Mouse (Mus musculus) gastrocnemius, postnatal 14 days (tissue): ENCODE measurements around the gene Efna3. TPM values are rescaled to one million over a fixed set of nuclear protein-coding genes. Genes with fewer than 3 reads are reported as not detected.

Experiments used
- DNase-seq: peaks from one replicate; pipeline ENCODE4 v3.0.0; 2021; ENCODE audit warnings: mixed read lengths
- intact Hi-C: fragments of 180-260 bp; cut with DNase I; formaldehyde crosslinking; loops from one replicate; pipeline ENCODE4 v1.15.1; 2025; ENCODE audit warnings: low total_unique reads
- total RNA-seq, 2 experiments: library from RNA; stranded (reverse); gene quantifications; 2 replicates each; pipeline ENCODE4 v1.2.3; 2021

Gene Efna3
- total RNA-seq, 2 experiments from 2014 or later = not detected

- intact Hi-C loops = loop anchor here (5.0 to 10.0 kb wide), 2 partner anchors 38 to 165 kb away; no protein-coding TSS in a partner anchor
Measured at GRCm38 (mm10) chr3:89319591-89320350, 3.0 kb downstream of the Efna3 start.

GRCm38 (mm10) chr3:89318971-89319590, 3.7 kb downstream of the Efna3 start:
- intact Hi-C loops = loop anchor here (5.0 to 10.0 kb wide), 2 partner anchors 38 to 166 kb away; no protein-coding TSS in a partner anchor
- no peak for DNase-seq

More at GRCm38 (mm10) chr3:89319591-89320350, 3.0 kb downstream of the Efna3 start:
- no peak for DNase-seq

- intact Hi-C loops = loop anchor here (5.0 to 10.0 kb wide), 2 partner anchors 39 to 166 kb away; no protein-coding TSS in a partner anchor
- no peak for DNase-seq
Measured at GRCm38 (mm10) chr3:89318316-89318715, 4.4 kb downstream of the Efna3 start.

GRCm38 (mm10) chr3:89317246-89317645, 5.5 kb downstream of the Efna3 start:
- no peak for DNase-seq
- intact Hi-C loops = loop anchor here (5.0 to 10.0 kb wide), 2 partner anchors 40 to 168 kb away; no protein-coding TSS in a partner anchor

GRCm38 (mm10) chr3:89316833-89317232, 5.9 kb downstream of the Efna3 start:
- peak; percentile 79 for DNase-seq
- intact Hi-C loops = loop anchor here (5.0 to 10.0 kb wide), 2 partner anchors 40 to 168 kb away; no protein-coding TSS in a partner anchor

GRCm38 (mm10) chr3:89315930-89316831, 6.6 kb downstream of the Efna3 start:
- DNase-seq = no peak
- intact Hi-C loops = loop anchor here (5.0 to 10.0 kb wide), 2 partner anchors 41 to 169 kb away; no protein-coding TSS in a partner anchor

GRCm38 (mm10) chr3:89315195-89315929, 7.4 kb downstream of the Efna3 start:
- peak; percentile 84 for DNase-seq
- intact Hi-C loops = loop anchor here (5.0 to 10.0 kb wide), 2 partner anchors 42 to 169 kb away; no protein-coding TSS in a partner anchor

GRCm38 (mm10) chr3:89314791-89315190, 8.0 kb downstream of the Efna3 start:
- intact Hi-C loops = loop anchor here (5.0 to 10.0 kb wide), 2 partner anchors 43 to 170 kb away; no protein-coding TSS in a partner anchor
- no peak for DNase-seq

DNA sequence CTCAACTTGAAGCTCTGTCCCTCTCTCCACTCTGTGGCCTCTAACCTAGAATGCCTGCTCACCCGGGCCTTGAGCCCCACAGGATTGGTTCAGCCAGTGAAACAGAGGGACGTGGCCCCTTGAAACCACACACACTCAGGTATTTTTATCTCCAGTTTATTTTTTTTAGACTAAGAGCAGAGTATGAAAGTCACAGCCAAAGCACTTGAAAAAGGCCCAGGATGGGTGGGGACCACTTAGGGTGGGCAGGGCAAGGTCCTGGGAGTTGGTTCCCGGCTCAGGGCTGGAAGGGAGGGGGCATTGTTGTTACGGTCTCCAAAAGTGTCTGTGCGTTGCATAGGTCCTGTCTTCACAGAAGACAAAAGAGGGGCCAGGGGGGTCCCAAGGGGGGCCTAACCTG, 8.4 kb downstream of the Efna3 start:
- intact Hi-C loops = loop anchor here (10.0 kb wide), 1 partner anchor 170 kb away; no protein-coding TSS in a partner anchor
- DNase-seq = no peak

DNA sequence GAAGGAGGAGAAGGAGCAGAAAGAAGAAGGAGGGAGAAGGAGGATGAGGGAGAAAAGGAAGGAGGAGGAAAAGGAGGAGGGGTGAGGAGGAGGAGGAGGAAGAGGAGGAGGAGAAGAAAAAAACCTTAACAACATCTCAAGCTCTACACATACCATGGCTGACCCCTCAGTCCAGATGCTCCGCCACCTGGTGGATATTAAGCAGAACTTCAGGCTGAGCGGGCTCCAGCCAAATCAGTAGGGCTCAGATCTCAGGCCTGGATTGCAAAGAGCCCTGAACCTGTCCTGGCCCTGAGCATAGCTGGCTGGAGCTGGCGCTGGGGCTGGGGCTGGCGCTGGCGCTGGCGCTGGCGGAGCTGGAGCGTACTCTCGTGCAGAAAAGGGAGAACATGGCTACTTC, 14.7 kb downstream of the Efna3 start:
- intact Hi-C loops = no loop called here
- DNase-seq = peak; percentile 68

DNA sequence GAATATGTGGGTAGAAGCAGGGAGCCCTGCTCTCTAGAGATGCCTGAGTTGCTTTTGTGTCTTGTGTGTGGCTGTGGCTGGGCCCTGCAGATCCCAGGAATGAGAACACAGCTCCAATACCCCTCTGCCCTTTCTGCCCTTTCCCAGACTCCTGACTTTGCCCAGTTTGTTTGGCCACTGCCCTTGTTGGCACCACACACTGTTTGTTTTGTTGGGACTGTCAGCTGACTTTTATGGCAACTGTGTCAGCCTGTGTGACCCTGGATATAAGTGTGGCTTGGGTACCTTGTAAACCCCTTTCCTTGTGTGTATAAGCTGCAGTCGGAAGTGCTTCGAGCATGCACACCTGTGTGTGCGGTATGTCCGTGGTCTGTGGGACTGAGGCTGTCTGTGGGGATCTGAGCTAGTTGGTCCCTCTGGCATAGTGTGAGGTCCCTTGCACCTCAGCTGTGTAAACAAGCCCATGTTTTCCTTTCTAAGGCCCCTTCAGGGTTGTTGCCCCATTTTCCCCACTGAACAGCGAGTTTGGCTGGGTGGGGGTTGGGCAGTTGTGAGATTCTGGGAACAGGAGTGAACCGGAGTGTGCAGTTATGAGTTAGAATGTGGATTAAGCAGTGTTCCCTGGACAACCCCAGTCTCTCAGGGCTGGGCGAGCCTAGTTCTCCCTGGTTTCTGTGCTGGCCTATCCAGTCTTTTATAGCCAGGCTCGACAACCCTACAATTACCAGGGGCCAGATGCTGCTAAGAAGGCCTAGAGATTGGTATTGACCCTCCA, 17.0 kb downstream of the Efna3 start:
- no peak for DNase-seq
- intact Hi-C loops = no loop called here

DNA sequence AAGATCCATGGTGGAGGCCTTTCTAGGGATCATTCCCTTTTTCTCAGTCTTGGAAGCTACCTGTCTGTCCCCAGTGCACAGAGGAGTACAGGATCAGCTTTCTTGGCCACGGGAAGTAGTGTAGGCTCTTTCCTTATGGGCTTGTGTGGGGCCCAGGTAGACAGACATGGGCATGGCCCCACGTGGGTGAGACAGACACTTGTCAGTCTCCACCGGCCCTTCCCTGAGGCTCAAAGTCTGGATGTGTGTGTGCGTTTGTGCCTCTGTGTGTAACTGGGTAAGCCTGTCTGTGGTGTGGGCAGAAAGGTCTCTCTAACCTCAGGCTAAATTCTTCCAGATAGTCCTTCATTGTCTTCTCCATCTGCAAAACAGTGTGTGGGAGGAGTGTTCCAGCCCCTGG, 17.7 kb downstream of the Efna3 start:
- intact Hi-C loops = no loop called here
- no peak for DNase-seq

- intact Hi-C loops = loop anchor here (5.0 kb wide), 1 partner anchor 57 kb away; the partner anchor contains the start of genes Krtcap2 and Trim46
- no peak for DNase-seq
Measured at GRCm38 (mm10) chr3:89304440-89304839, 18.3 kb downstream of the Efna3 start.

GRCm38 (mm10) chr3:89300514-89300913, 22.3 kb downstream of the Efna3 start:
- intact Hi-C loops = loop anchor here (5.0 kb wide), 1 partner anchor 53 kb away; the partner anchor contains the start of genes Krtcap2 and Trim46
- DNase-seq = no peak

- intact Hi-C loops = loop anchor here (5.0 kb wide), 1 partner anchor 53 kb away; the partner anchor contains the start of genes Krtcap2 and Trim46
- DNase-seq = no peak
Measured at GRCm38 (mm10) chr3:89300071-89300470, 22.7 kb downstream of the Efna3 start.

DNA sequence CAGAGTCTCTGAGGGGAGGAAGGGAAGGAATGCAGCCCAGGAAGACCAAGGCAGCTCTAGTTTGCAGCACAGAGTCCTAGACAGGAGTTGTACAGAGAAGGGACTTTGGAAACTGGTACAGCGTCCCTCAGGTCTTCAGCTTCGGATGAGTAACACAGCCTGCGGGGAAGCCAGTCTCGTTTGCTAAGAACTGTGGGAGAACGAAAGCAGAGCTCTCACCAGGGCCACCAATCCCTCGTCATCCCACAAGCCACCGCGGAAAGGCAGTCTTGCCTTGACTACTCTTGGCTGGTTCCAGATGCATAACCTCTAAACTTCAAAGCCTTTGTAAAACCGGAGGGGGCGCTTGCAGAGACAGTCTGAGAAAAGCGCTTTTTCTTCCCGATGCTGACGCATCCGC, 23.3 kb downstream of the Efna3 start:
- DNase-seq = no peak

DNA sequence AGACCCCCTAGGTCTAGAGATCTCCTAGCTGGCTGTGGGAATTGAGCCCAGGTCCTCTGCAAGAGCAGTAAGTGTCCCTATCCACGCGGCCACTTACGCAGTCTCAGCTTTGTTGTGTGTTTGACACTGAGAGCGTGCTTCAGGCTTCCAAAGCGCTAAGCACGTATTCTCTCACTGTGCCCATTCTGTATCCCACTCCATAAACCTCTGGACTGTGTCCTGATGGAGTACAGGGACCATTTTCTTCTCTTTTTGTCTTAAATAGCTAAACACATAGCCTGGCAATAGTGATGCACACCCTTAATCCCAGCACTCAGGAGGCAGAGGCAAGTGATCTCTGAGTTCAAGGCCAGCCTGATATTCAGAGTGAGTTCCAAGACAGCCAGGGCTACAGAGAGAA, 23.9 kb downstream of the Efna3 start:
- intact Hi-C loops = no loop called here
- DNase-seq = no peak

More for the DNA sequence above, 23.3 kb downstream of the Efna3 start:
- intact Hi-C loops = no loop called here
